Mouse (Mus musculus) forelimb bud, embryonic 11.5 days (tissue): ENCODE measurements around the gene Gps2.
"Not testable (repeated sequence)": the region's sequence is repeated elsewhere in the genome, so short reads cannot be mapped to it uniquely, and the experiment has no call there.

Experiments
- DNase-seq: peaks from one replicate; pipeline ENCODE4 v3.0.0-alpha.2; 2012; ENCODE audit warnings: low read depth, low spot score

Gene Gps2

DNA sequence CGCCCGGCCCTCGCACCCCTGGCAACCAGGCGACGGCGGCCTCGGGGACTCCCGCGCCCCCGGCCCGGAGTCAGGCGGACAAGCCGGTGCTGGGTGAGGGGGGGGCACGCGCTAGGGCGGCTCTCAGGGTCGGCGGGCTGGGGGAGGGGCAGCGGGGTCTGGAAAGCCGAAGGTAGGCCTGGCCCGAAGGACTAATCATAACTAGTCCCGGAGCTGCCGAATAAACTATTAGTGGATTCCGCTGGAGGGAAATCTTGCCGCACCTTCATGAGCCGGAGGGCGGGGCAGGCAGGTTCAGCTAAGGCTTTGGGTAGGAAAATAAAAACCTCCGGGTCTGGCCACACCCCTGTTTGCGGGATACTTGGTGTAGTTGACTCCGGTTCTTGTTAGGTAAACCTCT lies 22.5 kb downstream of the Gps2 start:
- DNase-seq: no peak

DNA sequence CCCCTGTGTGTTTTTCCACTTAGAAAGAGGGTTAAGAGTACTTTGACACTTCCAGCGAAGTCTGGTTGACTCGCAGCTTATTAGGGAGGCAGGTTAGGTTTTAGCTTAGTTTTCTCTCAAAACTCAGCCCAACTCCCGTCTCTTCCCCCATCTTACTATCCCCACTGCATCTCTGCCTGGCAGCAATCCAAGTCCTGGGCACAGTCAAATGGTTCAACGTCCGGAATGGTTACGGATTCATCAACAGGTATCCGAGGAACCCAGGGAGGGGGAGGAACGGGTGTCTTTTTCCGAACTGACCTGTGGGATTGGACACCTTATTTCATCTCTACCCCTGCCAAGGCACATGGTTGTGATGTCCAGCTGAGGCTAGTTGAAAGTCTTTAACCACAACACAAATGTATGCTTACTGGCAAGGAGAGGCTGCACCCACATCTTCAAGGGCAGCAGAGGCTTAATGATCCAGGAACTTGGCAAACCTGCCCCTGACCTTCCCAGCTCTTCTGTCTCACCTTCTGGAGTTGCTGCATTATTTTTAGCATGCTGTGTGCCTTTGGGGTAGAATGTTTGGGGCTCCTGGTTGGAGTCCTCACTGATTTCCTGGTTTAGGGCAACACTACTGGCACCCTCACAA lies 23.1 kb downstream of the Gps2 start:
- DNase-seq: no peak

DNA sequence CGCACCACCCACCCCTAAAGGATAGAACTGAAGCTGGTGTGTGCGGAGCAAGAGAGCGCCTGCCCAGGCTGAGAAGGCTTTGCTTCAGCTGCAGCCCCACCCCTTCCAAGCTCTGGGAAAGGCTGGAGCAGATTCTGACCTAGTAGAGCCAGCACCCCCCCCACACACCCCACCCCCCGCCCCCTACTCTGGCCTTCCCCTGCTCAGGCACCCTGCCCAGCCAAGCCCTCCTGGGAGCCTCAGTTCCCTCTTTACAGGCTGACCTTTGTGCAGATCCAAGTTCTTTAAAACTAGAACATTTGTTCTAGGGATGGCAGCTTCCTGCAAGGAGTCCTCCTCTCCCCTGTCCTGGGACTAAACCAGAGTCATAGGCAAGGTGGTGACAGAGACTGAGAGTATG lies 23.7 kb downstream of the Gps2 start:
- DNase-seq: no peak

DNA sequence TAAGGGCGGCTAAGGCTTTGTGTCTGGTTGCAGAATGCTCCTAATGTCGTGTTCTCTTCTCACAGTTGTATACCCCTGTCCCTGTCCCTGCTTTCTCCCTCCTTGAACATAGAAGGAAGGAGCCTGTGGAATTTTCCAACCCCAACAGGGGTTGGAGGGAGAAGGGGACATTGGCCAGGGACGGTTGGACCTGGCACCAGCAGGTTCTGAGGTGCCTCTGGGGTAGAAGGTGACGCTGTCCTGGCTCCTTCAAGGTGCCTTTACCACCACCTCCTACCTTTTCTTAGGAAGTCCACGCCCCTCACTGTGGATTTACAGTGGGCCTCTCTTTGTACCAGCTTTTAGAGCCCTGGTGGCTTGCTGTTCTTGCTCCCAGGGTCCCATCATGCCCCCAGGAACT lies 24.1 kb downstream of the Gps2 start:
- no peak for DNase-seq

DNA sequence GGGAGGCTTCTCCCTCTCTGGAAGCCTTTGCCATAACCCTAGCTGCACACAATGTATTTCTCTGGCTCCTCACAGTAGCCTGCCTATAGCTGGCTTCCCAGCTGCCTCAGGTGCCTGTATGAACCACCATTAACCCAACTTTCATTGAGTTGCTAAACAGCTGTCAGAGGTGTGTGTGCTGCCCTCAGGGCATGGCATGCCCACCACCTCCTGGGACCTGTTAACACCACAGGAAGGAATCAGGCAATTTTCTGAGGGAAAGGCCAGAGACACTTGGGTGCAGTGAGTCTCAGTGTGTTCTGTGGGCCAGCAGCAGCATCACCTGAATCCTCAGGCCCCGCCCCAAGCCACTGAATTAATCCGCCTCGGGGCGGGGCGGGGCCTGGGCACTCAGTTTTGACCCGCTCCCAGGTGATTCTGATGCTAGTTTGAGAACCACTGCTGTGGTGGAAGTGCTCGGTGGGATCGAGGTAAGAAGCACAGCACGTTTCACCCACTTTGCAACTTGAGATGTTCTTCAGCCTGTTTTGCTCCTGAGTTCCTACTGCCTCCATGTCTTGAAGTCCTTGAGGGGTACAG lies 24.8 kb downstream of the Gps2 start:
- DNase-seq: no peak

DNA sequence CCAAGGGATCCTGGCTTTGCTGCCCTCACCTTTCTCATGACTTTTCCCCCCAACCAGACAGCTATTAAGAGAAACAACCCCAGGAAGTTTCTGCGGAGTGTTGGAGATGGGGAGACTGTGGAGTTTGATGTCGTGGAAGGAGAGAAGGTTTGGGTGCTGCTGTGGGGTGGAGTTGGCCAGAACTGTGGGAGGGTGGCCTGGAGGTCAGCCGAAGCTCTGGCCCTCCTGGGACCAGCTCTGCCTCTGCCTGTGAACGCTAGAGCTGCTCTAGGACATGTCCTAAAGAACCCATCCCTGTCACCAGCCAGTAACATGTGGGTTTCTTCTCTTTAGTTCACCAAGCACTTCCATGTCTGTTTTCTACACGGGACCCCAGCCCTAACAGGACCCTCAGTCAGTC lies 25.5 kb downstream of the Gps2 start:
- no peak for DNase-seq

DNA sequence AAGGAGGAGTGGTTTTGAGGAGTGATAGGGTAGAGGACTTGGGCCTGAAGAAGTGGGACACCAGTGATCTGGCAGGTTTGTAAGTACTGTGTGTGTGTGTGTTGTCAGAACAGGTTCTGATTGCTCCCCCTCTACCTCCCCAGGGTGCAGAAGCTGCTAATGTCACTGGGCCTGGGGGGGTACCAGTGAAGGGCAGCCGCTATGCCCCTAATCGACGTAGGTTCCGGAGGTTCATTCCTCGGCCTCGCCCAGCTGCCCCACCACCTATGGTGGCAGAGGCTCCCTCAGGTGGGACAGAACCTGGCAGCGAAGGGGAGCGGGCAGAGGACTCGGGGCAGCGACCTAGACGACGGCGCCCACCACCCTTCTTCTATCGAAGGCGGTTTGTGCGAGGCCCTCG lies 26.0 kb downstream of the Gps2 start:
- no peak for DNase-seq

DNA sequence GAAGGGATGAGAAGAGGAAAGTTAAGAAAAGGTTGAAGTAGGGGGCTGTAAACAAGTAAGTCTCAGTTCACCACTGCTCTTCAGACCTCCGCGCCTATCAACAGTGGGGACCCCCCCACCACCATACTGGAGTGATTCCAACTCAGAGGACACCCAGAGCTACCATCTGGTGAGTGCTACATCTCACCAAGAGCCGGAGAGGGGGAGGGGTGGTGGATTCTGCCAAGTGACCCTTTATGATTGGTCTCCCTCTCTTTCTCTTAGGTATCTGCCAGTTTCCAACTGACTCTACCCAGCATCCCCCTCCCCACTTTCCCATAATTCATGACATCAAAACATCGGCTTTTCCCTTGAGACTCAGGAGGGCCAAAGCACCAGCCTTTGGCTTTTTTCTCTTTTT lies 27.3 kb downstream of the Gps2 start:
- DNase-seq: no peak

DNA sequence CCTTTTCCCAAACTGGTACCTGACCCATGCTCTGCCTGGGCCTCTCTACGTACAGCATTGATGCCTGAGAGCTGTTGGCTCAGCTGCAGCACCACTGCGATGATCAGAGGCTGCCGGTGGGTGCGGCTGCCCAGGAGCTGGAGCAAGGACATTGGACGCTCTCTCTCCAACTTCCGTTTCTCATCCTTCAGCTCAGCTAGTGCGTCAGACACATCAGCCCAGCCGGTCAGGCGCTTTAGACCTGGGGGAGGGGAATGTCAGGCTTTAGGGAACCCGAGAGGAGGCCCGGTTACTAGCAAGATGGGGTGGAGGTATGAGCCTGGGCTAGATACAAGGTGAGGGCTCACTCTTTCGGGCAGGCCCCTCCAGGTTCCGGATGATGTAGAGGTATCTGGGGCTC lies 31.5 kb downstream of the Gps2 start:
- DNase-seq: no peak

DNA sequence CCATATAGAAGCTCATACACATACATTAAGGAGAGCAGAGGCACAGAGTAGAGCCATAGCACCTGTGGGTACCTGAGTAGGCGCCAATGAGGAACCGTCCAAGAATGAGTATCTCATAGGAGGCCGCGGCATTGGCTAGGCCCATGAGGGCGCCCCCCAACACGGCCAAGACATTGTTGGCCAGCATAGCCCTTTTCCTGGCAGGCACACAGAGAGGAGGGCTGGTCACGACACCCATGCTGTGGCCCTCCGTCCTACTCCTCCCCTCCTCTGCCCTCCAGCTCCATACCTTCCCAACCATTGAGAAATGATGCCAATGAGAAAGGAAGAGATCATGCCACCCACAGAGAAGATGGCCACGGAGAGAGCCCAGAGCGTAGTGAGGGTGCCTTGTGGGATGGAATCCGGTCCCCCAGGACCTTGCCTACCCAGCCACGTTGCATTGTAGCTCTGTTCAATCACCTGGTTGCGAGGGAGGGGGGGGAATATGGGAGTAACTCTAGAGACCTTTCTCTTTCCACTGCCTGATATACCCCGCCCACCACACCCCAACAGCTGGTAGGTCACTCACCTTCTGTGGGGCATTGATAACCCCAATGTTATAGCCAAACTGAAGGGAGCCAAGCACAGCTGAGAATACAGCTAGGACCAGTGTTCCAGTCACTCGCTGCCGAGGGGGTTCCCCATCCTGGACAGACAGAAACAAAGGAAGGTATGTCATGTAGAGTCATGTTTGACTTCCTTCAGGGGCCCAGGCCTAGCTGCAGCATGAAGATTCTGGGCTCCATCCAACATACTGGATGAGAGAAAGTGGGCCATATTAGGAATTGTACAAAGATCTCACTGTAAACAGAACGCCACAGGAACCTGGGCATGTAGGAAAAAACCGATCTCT lies 32.6 kb downstream of the Gps2 start:
- no peak for DNase-seq

DNA sequence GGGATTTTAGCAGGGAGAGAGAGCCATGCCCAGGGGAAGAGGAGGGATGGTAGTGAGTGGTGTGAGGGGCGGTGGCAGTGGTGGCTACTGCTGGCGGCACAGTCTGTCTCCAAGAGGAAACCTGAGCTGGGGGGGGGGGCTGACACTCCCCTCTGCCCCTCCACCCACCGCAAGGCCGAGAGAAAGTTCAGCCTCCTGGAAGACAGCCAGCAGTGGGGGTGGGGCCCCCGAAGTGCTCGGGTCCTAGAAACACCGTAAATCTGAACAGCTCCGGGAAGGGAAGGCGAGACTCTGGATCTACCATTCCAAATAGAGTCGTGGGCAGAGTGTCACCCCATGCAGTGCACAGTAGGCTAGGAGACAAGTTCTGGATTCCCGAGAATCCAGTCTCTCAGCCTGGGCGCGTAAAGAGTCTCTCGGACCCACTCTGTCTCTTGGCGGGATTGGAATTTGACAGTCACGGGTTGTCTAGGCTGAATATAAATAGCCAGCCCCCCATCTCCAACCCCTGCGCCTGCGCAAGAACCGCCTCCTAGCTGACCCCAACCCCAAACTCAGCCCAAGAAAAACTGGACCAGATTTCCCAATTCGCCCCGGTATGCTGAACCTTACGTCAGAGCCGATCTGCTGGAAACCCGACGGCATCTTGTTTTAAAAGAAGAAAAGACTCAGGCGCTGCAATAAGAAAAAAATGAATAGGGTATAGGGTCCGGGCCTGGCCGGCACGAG lies 33.8 kb downstream of the Gps2 start:
- DNase-seq: peak; percentile 65

DNA sequence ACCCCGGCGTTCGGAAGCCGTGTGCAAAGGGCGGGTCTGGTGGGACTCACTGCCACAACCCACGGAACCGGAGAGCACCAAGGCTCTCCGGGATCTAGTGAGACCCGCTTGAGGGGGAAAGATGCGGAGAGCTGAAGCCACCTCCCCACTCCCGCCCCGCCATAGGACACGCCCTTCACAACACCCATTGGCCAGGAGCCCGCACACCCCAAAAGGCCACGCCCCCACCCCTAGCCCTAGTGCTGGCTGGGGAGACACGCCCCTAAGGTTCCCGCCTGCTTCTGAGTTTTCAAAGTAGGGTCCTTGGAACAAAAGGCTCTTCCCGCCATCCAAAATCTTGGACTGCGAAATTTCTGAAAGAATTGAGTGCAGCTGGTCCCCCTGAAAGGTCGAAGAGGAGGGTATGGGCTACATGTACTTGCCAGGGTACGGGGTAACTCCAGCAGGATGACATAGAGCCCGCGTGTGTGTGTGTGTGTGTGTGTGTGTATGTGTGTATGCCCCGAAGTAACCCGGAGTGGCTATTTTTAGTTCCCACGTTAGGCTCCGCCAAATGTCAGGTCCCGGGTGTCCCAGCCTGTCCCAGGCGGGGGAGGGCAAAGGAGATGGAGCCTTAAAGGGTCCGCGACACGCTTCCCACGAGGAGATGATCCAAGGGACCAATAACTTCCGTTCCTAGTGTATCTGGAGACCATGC lies 34.5 kb downstream of the Gps2 start, which contains the start of gene Slc2a4:
Slc2a4 (minus strand) TSS at position 123 of the 697 bp plus-strand sequence.
- DNase-seq: peak; percentile 96

DNA sequence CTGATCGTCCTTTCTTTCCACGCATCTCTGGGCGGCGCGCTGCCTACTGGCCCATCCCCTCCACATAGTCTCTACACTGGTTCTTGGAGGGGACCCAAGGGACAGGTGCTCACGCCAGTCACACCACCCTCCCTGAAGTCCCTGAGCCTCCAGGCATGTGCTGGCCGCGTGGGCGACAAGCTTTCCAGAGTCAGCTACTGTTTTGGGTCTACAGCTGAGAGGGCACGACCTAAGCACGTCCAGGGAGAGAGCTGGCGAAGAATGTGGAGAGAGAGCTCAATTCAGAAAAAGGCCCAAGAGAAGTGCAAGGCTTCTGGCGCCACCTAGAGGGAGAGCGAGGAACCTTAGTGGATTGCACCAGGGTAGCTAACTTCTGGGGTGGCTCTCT lies 35.1 kb downstream of the Gps2 start:
- peak; percentile 94 for DNase-seq

DNA sequence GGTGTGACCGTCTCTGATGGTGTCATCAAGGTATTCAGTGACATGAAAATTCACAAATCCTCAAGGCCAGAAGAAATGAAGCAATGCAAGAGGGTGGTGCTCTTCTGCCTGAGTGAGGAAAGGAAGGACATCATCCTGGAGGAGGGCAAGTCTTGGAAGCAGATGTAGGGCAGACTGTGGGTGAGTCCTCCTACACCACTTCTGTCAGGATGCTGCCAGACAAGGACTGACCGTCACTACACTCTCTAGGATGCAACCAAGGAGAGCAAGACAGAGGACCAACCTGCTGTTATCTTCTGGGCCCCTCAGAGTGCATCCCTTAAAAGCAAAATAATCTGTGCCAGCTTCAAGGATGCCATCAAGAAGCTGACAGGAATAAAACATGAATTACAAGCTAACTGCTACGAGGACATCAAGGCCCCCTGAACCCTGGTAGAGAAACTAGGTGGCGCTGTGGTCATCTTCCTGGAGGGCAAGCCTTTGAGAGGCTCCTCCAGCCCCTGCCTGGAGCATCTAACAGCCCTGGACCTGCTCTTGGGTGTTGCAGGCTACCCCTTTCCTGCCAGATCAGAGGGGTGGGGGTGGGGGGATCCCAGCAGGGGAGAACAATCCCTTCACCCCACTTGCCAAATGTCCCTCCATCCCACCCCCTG lies 37.2 kb downstream of the Gps2 start:
- no peak for DNase-seq

DNA sequence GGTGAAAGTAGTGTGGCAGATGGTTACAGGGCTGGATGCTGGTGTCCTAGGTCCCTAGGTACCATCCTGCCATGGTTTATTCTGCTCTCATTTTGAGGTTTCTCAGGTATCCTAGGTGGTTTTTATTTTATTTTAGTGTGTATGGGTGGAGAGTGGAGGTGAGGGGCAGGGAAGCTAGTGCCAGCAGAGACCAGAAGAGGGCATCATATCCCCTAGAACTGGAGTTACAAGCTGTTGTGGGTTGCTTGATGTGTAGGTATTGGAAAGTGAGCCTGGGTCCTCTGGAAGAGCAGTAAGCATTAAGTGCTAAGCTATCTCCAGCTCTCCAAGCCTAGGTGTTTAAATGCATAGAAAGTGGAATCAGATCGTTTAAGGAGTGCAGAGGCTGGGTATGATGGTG lies 38.6 kb downstream of the Gps2 start:
- DNase-seq: no peak

DNA sequence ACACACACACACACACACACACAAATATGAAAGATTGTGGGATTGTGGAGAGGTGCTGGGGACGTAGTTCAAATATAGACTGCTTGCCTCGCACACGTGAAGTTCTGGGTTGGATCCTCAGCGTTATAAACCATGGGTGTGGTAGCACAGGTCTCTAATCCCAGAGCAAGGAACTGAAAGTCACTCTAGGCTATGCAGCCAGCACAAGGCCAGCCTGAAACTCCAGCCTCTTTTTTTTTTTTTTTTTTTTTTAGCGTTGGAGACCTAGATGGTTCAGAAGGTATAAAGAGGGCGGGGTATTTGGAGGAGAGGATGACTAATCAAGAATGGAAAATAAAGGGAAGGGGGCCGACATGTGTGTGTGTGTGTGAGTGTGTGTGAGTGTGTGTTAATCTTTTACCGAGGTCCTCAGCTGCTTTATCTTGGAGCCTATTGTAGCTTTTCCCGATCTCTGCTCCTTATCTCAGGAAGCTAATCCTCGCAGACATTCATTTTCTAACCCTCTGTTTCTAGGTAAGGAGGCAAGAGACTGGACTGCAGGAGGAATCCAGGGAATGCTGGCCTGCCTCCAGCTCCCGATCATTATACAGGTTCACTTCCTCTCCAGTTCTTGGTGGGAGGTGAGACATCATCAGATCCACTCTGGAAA lies 39.7 kb downstream of the Gps2 start:
- DNase-seq: no peak

DNA sequence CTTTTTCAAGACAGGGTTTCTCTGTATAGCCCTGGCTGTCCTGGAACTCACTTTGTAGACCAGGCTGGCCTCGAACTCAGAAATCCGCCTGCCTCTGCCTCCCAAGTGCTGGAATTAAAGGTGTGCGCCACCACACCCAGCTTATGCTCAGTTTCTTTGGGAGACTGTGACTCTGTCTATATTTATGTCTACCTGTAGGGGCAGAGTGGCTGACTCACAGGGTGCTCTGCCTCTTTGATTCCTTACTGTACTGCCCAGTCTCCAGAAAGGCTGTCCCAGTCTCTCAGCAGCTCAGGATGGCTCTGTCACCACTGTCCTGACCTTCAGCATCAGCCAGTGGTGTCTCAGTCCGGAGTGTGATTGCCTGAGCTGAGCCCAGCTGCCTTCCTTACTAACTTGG lies 41.9 kb downstream of the Gps2 start:
- DNase-seq: not testable (repeated sequence)

DNA sequence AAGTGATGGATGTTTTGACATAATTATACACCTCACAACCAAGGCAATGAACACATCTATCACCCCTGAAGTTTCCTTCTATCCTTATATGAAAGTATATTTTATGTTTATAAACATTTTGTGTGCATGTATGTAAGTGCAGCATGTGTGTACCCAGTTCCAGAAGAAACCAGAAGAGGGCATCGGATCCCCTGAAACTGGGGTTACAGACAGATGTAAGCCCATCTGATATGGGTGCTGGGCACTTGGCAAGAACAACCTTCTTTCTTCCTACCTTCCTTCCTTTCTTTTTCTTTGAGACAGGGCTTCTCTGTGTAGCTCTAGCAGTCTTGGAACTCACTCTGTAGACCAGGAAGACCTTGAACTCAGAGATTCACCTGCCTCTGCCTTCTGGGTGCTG lies 42.5 kb downstream of the Gps2 start:
- DNase-seq: no peak

DNA sequence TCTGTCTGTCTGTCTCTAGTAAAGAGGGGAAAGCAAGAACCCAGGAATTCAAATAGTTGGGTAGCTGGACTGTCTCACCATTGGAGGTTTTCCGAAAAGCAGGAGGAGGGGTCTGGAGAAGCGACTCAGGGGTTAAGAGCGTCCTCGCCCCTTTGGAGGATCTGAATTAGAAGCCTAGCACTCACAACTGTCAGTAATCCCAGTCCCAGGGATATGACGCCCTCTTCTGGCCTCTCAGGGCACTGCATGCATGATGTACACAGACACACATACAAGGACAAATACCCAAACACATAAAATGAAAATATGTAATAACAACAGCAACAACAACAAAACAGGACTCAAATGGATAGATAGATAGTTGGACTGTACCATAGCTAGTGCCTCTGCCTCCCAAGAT lies 46.9 kb downstream of the Gps2 start:
- DNase-seq: no peak

DNA sequence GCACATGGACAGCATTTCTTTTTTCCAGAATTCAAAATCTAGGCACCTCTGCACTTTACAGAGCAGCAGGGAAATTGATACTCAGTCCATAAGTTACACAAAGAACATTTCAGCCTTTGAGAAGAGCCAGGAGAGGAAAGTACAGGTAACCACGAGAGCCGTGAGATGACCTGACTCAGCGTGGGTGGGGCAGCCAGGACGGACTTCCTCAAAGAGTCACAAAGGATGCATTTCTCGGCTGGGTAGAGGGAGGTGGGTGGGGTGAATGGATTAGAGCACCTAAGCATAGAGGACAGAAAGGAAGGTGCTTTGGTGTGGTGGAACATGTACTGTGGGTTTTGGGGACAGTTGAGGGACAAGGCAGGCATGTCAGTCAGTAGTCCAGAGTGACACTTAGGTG lies 48.2 kb downstream of the Gps2 start:
- DNase-seq: no peak
